Mouse (Mus musculus) left cerebral cortex, adult 18-20 months (tissue): ENCODE measurements around the gene Slc39a7. TPM values are rescaled to one million over a fixed set of nuclear protein-coding genes. Genes with fewer than 3 reads are reported as not detected.

Experiments
- DNase-seq, 2 experiments: peaks; one replicate each; pipeline ENCODE4 v3.0.0; 2021 to 2022; ENCODE audit warnings: low spot score in 2 of 2, mixed read lengths in 1 of 2
- long read RNA-seq, 2 experiments: library from polyadenylated mRNA; stranded (forward); transcript quantifications; one replicate each; pipeline ENCODE4 v2.0.0; 2021
- total RNA-seq, 2 experiments: library from RNA; stranded (reverse); gene quantifications; 2 replicates each; pipeline ENCODE4 v1.2.3; 2021

The Slc39a7 gene
- total RNA-seq = 100 to 1,000 TPM in 1 of 2 experiments, 10 to 100 TPM in 1; 96.1 to 101 TPM
- long read RNA-seq, experiment 1, transcript Slc39a7-201 (7 exons, 2,320 nt) = major isoform, 80 of 128 reads
- long read RNA-seq, experiment 1, transcript Slc39a7-204 (6 exons, 2,433 nt) = minor isoform, 11 of 128 reads
- long read RNA-seq, experiment 1, transcript Slc39a7-203 (8 exons, 1,550 nt) = minor isoform, 30 of 128 reads
- long read RNA-seq, experiment 1, partial matches to known transcripts = 5 of 128 reads
- long read RNA-seq, experiment 1, other reads (novel, unspliced or antisense) = 2 of 128 reads
- long read RNA-seq, experiment 2, transcript Slc39a7-204 (6 exons, 2,433 nt) = minor isoform, 8 of 94 reads
- long read RNA-seq, experiment 2, transcript Slc39a7-203 (8 exons, 1,550 nt) = minor isoform, 14 of 94 reads
- long read RNA-seq, experiment 2, transcript Slc39a7-201 (7 exons, 2,320 nt) = major isoform, 67 of 94 reads
- long read RNA-seq, experiment 2, partial matches to known transcripts = 2 of 94 reads
- long read RNA-seq, experiment 2, other reads (novel, unspliced or antisense) = 3 of 94 reads

GRCm38 (mm10) chr17:34031465-34032173, at the start of gene Slc39a7, which contains the start of gene Rxrb:
Gene Slc39a7 (minus strand): TSS chr17:34031682.
Gene Rxrb (plus strand): TSS chr17:34031812.
- peak; percentile 97 to 98 for DNase-seq

DNA sequence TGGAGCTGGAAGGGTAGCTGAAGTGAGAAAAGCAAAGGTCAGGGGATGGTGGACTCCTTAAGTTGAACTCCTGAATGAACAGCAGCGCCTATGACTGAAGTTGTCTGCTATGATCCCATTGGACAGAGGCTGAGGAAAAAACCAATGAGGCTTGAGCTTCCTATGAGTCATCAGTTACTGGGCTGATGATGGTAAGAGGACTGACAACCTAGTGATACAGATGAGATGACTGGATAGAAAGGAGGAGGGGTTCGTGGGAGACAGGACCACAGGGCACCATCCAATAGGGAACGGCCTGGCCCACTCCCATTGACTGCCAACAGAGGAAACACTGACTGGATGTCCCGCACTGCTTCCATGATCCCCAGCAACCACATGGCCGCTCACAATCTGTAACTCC, 48.1 kb upstream of the Slc39a7 start:
- DNase-seq = peak in 1 of 2 experiments; percentile 11

- no peak for DNase-seq
Observed at GRCm38 (mm10) chr17:34079002-34079401, 47.5 kb upstream of the Slc39a7 start.

DNA sequence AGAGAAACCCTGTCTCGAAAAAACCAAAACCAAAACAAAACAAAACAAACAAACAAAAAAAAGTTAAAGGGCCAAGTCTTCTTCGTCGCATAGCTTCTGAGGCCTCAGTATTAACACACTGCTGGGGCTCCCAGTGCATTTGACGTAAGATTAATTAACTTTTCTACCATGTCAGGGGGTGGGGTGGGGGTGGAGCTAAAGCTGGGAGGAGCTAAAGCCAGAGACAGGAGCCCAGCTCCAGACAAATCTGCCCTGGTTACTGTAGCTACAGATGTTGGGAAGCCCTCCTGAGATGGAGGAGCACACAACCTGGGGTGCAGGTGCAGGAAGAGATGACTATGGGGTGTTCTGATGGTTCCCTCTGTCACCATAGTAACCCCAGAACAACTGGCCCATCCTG, 46.7 kb upstream of the Slc39a7 start:
- no peak for DNase-seq

GRCm38 (mm10) chr17:34077549-34077948, 46.1 kb upstream of the Slc39a7 start:
- DNase-seq = peak; percentile 57 to 70

DNA sequence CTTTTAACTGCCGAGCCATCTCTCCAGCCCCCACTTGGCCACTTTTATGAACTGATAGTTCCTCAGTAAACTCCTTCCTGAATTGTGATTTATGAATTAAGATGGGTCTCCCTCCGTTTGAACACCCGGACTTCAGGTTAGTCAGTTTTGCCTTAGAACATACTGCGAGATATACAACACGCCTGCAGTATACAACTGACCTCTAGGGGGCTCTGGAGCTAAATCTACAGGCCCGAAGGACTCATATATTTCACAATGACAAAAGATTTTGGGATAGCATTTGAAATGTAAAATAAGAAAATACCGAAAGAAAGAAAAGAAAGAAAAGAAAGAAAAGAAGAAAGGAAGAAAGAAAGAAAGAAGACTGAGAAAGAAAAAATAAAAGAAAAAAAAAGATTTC, 43.8 kb upstream of the Slc39a7 start:
- DNase-seq = peak; percentile 61 to 80

GRCm38 (mm10) chr17:34072091-34072490, 40.6 kb upstream of the Slc39a7 start:
- DNase-seq = no peak

DNA sequence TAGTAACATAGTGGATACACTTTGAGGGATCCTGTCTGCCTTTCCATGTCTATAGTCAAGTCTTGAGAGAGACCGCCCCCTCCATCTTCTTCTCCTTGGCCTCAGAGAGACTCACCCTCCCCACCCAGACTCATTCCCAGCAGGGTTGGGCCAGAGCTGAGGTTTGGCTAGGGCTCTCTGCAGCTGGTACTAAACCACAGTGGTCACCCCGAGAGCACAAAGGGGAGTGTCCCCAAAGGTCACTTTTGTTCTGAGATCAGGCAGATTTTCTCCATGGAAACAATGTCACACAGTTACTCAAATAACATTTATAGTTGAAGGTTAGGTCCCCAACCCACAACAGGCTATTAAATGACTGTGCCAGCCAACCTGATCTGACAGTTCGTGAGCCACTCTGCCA, 37.4 kb upstream of the Slc39a7 start:
- no peak for DNase-seq

DNA sequence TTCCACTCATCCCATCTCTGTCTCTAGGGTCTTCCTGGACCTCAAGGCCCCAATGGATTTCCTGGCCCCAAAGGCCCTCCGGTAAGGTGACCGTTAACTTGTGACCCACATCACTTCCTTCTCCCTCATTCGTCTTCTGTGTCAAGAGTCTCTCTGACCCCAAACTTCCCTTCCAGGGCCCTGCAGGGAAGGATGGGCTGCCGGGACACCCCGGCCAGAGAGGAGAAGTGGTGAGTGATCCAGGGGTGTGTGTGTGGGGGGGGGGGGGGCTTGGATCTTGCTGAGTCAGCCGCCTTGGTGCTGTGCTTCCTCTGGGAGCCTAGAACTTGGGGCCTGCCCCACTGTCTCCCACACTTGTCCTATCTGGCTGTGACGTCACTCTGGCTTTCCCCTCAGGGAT, 25.7 kb upstream of the Slc39a7 start:
- no peak for DNase-seq

GRCm38 (mm10) chr17:34047404-34048050, 16.0 kb upstream of the Slc39a7 start:
- DNase-seq = no peak

DNA sequence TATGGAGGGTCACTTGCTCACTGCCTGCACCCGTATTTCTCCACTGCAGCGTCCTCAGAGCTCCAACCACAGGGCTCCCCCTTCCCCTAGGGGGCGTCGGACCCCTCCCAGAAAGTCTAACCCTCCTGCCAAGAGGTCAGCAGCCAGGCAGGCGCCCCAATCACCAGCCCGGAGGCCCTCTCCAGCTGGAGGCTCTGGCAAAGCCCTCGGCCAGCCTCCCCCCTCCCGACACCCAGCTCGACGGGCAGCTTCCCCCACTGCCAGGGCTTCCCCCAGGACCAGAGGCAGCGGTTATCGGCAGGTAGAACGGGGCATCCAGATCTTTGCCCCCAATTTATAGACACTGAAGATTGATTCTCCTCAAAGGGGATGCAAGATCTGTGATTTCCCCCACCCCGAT, 14.5 kb upstream of the Slc39a7 start:
- DNase-seq = no peak

GRCm38 (mm10) chr17:34039562-34040450, 8.3 kb upstream of the Slc39a7 start:
- DNase-seq = no peak

DNA sequence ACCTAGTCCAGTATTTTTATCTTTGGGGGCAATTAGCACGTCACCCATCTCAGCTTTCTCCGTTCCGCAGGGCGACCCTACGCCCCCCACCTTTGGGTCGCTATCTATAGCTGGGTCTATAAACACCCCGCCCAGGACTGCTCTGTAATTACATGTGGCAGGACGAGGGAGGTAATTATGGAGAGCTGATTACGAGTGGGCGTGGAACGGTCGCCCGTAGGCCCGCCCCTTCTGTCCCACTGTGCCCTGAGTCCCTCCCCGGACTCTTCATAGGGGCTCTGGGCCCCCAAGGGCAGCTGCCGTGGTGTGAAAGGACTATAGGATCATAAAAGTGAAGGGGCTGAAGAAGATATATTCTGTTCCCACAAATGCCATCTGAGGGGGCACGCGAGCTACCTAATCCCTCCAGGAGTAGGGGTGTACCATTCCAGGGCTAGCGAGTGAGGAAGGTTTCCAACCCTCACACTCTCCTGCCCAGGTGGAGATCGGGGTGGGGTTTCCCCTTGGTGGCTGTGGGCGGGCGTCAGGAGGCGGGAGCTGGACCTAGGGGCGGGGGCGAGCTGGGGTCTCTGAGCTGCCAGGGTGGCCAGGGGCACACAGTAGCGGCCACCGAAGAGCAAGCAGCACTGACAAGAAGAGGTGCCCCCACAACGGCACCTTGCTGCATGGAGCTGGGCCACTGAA, 7.5 kb upstream of the Slc39a7 start, which contains the start of gene Col11a2:
Gene Col11a2 (plus strand): TSS at position 560 of the 684 bp plus-strand sequence.
- DNase-seq = no peak

DNA sequence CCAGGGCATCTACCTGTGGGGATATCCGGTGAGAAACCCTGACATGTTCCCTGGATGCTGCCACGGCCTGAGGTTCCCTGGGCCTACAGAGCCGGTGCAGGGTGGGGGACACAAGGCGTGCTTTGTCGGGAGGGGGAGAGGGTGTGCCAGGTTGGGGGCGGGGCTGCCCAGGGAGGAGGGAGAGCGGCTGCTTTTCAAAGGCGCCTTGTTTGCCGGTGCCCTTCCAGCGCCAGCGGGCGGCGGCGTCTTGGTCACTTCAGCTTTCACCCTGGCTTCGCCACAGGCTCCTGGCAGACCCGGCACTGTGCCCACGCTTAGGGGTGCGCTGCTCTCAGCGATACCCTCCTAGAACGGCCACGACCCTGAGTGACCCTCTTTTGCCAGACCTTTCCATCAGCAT, 7.0 kb upstream of the Slc39a7 start:
- peak; percentile 55 to 60 for DNase-seq

DNA sequence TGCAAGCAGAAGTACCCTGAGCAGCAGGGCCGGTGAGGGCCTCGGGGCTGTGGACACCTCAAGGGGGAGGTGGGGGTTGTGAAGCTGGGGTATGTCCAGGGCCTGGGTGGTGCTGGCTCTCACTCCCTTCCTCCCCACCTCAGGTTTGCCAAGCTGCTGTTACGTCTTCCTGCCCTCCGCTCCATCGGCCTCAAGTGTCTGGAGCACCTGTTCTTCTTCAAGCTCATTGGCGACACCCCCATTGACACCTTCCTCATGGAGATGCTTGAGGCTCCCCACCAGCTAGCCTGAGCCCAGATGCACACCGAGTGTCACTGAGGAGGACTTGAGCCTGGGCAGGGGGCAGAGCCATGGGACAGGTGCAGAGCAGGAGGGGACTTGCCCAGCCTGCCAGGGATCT, 5.8 kb upstream of the Slc39a7 start:
- no peak for DNase-seq

DNA sequence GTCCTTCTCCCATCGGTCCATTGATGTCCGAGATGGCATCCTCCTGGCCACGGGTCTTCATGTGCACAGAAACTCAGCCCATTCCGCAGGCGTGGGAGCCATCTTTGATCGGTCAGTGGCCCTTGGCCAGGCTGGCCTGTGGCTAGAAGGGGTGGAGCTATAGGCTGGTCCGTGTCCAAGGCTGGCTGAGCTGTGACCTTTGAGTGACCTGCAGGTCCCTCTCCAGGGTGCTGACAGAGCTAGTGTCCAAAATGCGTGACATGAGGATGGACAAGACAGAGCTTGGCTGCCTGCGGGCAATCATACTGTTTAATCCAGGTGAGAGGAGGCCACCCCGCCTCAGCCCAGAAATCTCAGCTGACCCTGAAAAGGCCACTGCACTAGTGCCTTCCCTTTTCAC, 5.2 kb upstream of the Slc39a7 start:
- no peak for DNase-seq

DNA sequence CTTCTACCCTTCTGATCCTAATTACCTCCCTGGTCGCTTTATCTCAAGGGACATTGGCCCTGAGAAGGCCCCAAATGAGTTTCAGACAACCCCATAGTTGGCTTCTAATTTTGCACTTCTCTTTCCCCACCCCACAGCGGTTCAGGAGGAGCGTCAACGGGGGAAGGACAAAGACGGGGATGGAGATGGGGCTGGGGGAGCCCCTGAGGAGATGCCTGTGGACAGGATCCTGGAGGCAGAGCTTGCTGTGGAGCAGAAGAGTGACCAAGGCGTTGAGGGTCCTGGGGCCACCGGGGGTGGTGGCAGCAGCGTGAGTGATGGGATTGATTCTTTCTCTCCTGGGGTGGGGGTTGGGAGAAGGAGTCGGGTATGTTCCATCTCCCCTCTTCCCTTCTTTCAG, 4.0 kb upstream of the Slc39a7 start:
- no peak for DNase-seq

GRCm38 (mm10) chr17:34034064-34034463, 2.6 kb upstream of the Slc39a7 start:
- peak; percentile 57 to 74 for DNase-seq

- no peak for DNase-seq
Observed at GRCm38 (mm10) chr17:34033441-34033840, 2.0 kb upstream of the Slc39a7 start.

- no peak for DNase-seq
Observed at GRCm38 (mm10) chr17:34032806-34033205, 1.3 kb upstream of the Slc39a7 start.
